In the genomic region with DNA sequence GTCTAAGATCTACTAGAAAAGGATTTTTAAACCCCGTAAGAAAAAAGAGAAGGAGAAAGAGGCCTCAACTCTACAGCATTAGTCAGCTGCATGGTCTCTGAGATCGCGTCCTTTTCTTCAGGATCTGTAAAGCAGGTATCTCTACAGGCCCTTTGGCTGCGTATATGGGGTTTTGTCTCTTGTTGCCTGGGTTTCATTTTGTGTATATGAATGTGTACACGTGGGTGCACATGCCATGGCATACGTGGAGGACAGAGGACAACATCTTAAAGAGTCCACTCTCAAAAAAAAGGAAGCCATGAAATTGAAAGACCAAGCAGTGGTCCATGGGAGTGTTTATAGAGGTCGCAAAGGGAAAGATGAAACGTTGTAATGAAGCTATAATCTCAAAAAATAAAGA, we compare ENCODE assay signal across 16 mouse cellular contexts. TPM values are rescaled to one million over a fixed set of nuclear protein-coding genes. Genes with fewer than 3 reads are reported as not detected.
DNase-seq lines count a peak whose midpoint lies in the region; ATAC-seq and TF ChIP-seq lines count a peak whose summit lies in the region.
"Had no signal": no experiment of that assay in that cellular context is flagged by ENCODE, and none has a peak within 500 bp of the region (broad histone marks: within the 10 kb centered on the region; RNA-seq: fewer than 3 reads in every experiment).

No protein-coding gene starts in this region.

- no peak for ATAC-seq in kidney, embryonic 16.5 days (ENCODE audit: low FRiP score, low TSS enrichment)
- ATAC-seq in stomach, embryonic 16.5 days (ENCODE audit: insufficient read depth, low FRiP score): no peak

- no peaks in the 10 kb centered on the region for H3K27me3 ChIP-seq in kidney, embryonic 16.5 days (ENCODE audit: insufficient read depth, low read length)
- H3K27me3 ChIP-seq in embryonic facial prominence, embryonic 10.5 days (replicated peaks; ENCODE audit: low read depth, poor library complexity, severe bottlenecking): peaks cover 19% of the 10 kb centered on the region
- no peaks in the 10 kb centered on the region for H3K27me3 ChIP-seq in stomach, embryonic 16.5 days (ENCODE audit: control insufficient read depth, insufficient read depth, low read length)

- 85% methylated on average over 8 of the region's 8 CpGs for WGBS in kidney, embryonic 16.5 days
- 91% methylated on average over 8 of the region's 8 CpGs for WGBS in embryonic facial prominence, embryonic 10.5 days
- 78% methylated on average over 8 of the region's 8 CpGs for WGBS in stomach, embryonic 16.5 days

- intact Hi-C loops in gastrocnemius, adult 2 months (cut with DNase I): no loop called here

- H3K9me3 ChIP-seq in kidney, embryonic 16.5 days (ENCODE audit: low read length): no peaks in the 10 kb centered on the region
- no peaks in the 10 kb centered on the region for H3K9me3 ChIP-seq in embryonic facial prominence, embryonic 10.5 days
- H3K9me3 ChIP-seq in stomach, embryonic 16.5 days (replicated peaks; ENCODE audit: control insufficient read depth, low read length): no peaks in the 10 kb centered on the region
- H3K9me3 ChIP-seq: G1E; lung, embryonic 15.5 days; neural tube, embryonic 13.5 days had no signal

- peaks cover 29% of the 10 kb centered on the region for H3K4me1 ChIP-seq in kidney, embryonic 16.5 days (ENCODE audit: insufficient read depth, low read length)
- H3K4me1 ChIP-seq in embryonic facial prominence, embryonic 10.5 days: peaks cover 34% of the 10 kb centered on the region
- peaks cover 24% of the 10 kb centered on the region for H3K4me1 ChIP-seq in stomach, embryonic 16.5 days (ENCODE audit: control insufficient read depth, insufficient read depth, low read length)

- peak overlapping the region; percentile 99 for H3K27ac ChIP-seq in gastrocnemius, adult 2 months
- peak overlapping the region; percentile 1; the same call in 1 of the 2 replicates for H3K27ac ChIP-seq in kidney, embryonic 16.5 days (ENCODE audit: low read length)
- H3K27ac ChIP-seq in embryonic facial prominence, embryonic 10.5 days (replicated peaks): no peak overlapping the region
- H3K27ac ChIP-seq in stomach, embryonic 16.5 days (ENCODE audit: low read length): no peak overlapping the region
- H3K27ac ChIP-seq: lung, embryonic 15.5 days; neural tube, embryonic 13.5 days had no signal

- no peak overlapping the region for H3K9ac ChIP-seq in kidney, embryonic 16.5 days (replicated peaks; ENCODE audit: low read length)
- H3K9ac ChIP-seq in stomach, embryonic 16.5 days (ENCODE audit: low read length): 0 out of 2 replicates have a peak overlapping the region, but pooled peaks have one; percentile 3
- H3K9ac ChIP-seq: lung, embryonic 15.5 days had no signal

- TF ChIP-seq CTCF in gastrocnemius, adult 2 months (IDR thresholded peaks at IDR 0.05): no peak

- H3K4me3 ChIP-seq in gastrocnemius, adult 2 months: no peak overlapping the region
- no peak overlapping the region for H3K4me3 ChIP-seq in kidney, embryonic 16.5 days (ENCODE audit: low read length)
- H3K4me3 ChIP-seq in embryonic facial prominence, embryonic 10.5 days: 0 out of 2 replicates have a peak overlapping the region, but pooled peaks have one; percentile 11
- H3K4me3 ChIP-seq in stomach, embryonic 16.5 days (replicated peaks; ENCODE audit: low read length): no peak overlapping the region
- H3K4me3 ChIP-seq: lung, embryonic 15.5 days; neural tube, embryonic 13.5 days had no signal

- H3K36me3 ChIP-seq in kidney, embryonic 16.5 days (ENCODE audit: insufficient read depth, low read length): no peaks in the 10 kb centered on the region
- H3K36me3 ChIP-seq in embryonic facial prominence, embryonic 10.5 days (replicated peaks): peaks cover 29% of the 10 kb centered on the region
- no peaks in the 10 kb centered on the region for H3K36me3 ChIP-seq in stomach, embryonic 16.5 days (ENCODE audit: control insufficient read depth, insufficient read depth, low read length)
- H3K36me3 ChIP-seq: lung, embryonic 15.5 days had no signal

- no peak for DNase-seq in gastrocnemius, adult 2 months
- DNase-seq in gastrocnemius, postnatal 4 days (ENCODE audit: low spot score in 2 of 2): no peak
- no peak for DNase-seq in kidney, postnatal 14 days
- no peak for DNase-seq in embryonic facial prominence, embryonic 10.5 days (ENCODE audit: low spot score)
- no peak for DNase-seq in right cerebral cortex, adult 2 months (ENCODE audit: low spot score in 2 of 2)
- DNase-seq in frontal cortex, postnatal 10 days (ENCODE audit: low spot score in 2 of 2): no peak
- DNase-seq: adrenal gland, adult 8-10 months; cerebellum, adult 2 months; gastrocnemius, postnatal 14 days; layer of hippocampus, postnatal 36 days; right cerebral cortex, postnatal 4 days had no signal

- H3K4me2 ChIP-seq in kidney, embryonic 16.5 days (replicated peaks; ENCODE audit: low read depth, low read length): 0 out of 2 replicates have a peak overlapping the region, but pooled peaks have one; percentile 10
- peak overlapping the region; percentile 30 for H3K4me2 ChIP-seq in stomach, embryonic 16.5 days (ENCODE audit: low read depth, low read length)
- H3K4me2 ChIP-seq: neural tube, embryonic 13.5 days had no signal

RNA-seq across cellular contexts. Expression of gene Utp11, which starts 1.9 kb away (rescaled TPM):
- total RNA-seq in gastrocnemius, adult 2 months (2021): 10 to 100 TPM; 17.5 to 21.5 TPM
- total RNA-seq in gastrocnemius, postnatal 4 days (2021): 10 to 100 TPM; 32.1 to 39.2 TPM
- 65.4 and 72.5 TPM in 2 replicates for polyA plus RNA-seq in kidney, embryonic 16.5 days (2015; fragmentation: Nextera tagmentation; extraction: Ambion mirVana)
- polyA plus RNA-seq in embryonic facial prominence, embryonic 10.5 days (2016; fragmentation: Nextera tagmentation; extraction: Ambion mirVana): 70.8 and 78.6 TPM in 2 replicates
- polyA plus RNA-seq in stomach, embryonic 16.5 days (2015; fragmentation: Nextera tagmentation; extraction: Ambion mirVana): 85.7 and 88.8 TPM in 2 replicates

RNA-seq across cellular contexts. Expression of gene Fhl3, which starts 9.0 kb away (rescaled TPM):
- total RNA-seq in gastrocnemius, adult 2 months (2021): 100 to 1,000 TPM; 151 to 515 TPM
- 10 to 100 TPM; 73.0 to 81.8 TPM for total RNA-seq in gastrocnemius, postnatal 4 days (2021)
- polyA plus RNA-seq in kidney, embryonic 16.5 days (2015; fragmentation: Nextera tagmentation; extraction: Ambion mirVana): 6.6 and 8.1 TPM in 2 replicates
- polyA plus RNA-seq in embryonic facial prominence, embryonic 10.5 days (2016; fragmentation: Nextera tagmentation; extraction: Ambion mirVana): 10.8 and 15.5 TPM in 2 replicates
- 10.1 and 10.8 TPM in 2 replicates for polyA plus RNA-seq in stomach, embryonic 16.5 days (2015; fragmentation: Nextera tagmentation; extraction: Ambion mirVana)

RNA-seq across cellular contexts. Expression of gene Sf3a3, which starts 23.1 kb away (rescaled TPM):
- 10 to 100 TPM; 11.1 to 14.3 TPM for total RNA-seq in gastrocnemius, adult 2 months (2021)
- 10 to 100 TPM; 38.0 to 46.9 TPM for total RNA-seq in gastrocnemius, postnatal 4 days (2021)
- polyA plus RNA-seq in kidney, embryonic 16.5 days (2015; fragmentation: Nextera tagmentation; extraction: Ambion mirVana): 162 and 169 TPM in 2 replicates
- polyA plus RNA-seq in embryonic facial prominence, embryonic 10.5 days (2016; fragmentation: Nextera tagmentation; extraction: Ambion mirVana): 265 and 267 TPM in 2 replicates
- polyA plus RNA-seq in stomach, embryonic 16.5 days (2015; fragmentation: Nextera tagmentation; extraction: Ambion mirVana): 114 and 118 TPM in 2 replicates

RNA-seq across cellular contexts. Expression of gene Pou3f1, which starts 34.8 kb away (rescaled TPM):
- total RNA-seq in gastrocnemius, adult 2 months (2021): under 1 TPM; 0.14 to 0.26 TPM
- 1 to 10 TPM; 4.2 to 4.4 TPM for total RNA-seq in gastrocnemius, postnatal 4 days (2021)
- polyA plus RNA-seq in kidney, embryonic 16.5 days (2015; fragmentation: Nextera tagmentation; extraction: Ambion mirVana): 0.37 and 0.40 TPM in 2 replicates
- 1.7 and 2.5 TPM in 2 replicates for polyA plus RNA-seq in embryonic facial prominence, embryonic 10.5 days (2016; fragmentation: Nextera tagmentation; extraction: Ambion mirVana)
- polyA plus RNA-seq in stomach, embryonic 16.5 days (2015; fragmentation: Nextera tagmentation; extraction: Ambion mirVana): 0.13 and 0.14 TPM in 2 replicates
- polyA plus RNA-seq: G1E had no signal

RNA-seq across cellular contexts. Expression of gene Inpp5b, which starts 50.2 kb away (rescaled TPM):
- 10 to 100 TPM in 1 of 2 experiments, 1 to 10 TPM in 1; 8.9 to 10.6 TPM for total RNA-seq in gastrocnemius, adult 2 months (2021)
- total RNA-seq in gastrocnemius, postnatal 4 days (2021): 10 to 100 TPM; 15.6 to 17.7 TPM
- 34.7 and 35.0 TPM in 2 replicates for polyA plus RNA-seq in kidney, embryonic 16.5 days (2015; fragmentation: Nextera tagmentation; extraction: Ambion mirVana)
- polyA plus RNA-seq in embryonic facial prominence, embryonic 10.5 days (2016; fragmentation: Nextera tagmentation; extraction: Ambion mirVana): 25.0 and 25.2 TPM in 2 replicates
- polyA plus RNA-seq in stomach, embryonic 16.5 days (2015; fragmentation: Nextera tagmentation; extraction: Ambion mirVana): 33.0 and 35.8 TPM in 2 replicates

Comparison
In these comparisons a context has a peak if more than half of its experiments do, and no peak if none do; other contexts are left out.
1. H3K27ac ChIP-seq: peak in gastrocnemius, adult 2 months (single experiment) and kidney, embryonic 16.5 days (single experiment); none in embryonic facial prominence, embryonic 10.5 days (single experiment) and stomach, embryonic 16.5 days (single experiment).